Mouse (Mus musculus): ENCODE measurements around the gene Tdrd7. TPM values are rescaled to one million over a fixed set of nuclear protein-coding genes. Genes with fewer than 3 reads are reported as not detected.
A peak's percentile ranks its signal among the peaks of the same experiment; 100 is the strongest.

The Tdrd7 gene
- total and polyA plus RNA-seq, 2 experiments = 10.9 to 27.8 TPM

GRCm38 (mm10) chr4:45967479-45968341 is 2.6 kb downstream of the Tdrd7 start:
- H3K36me3 ChIP-seq (ENCODE audit: control insufficient read depth, insufficient read depth, low read length) = no peaks in the 10 kb centered on the region
- peaks cover 41% of the 10 kb centered on the region for H3K4me1 ChIP-seq (ENCODE audit: control insufficient read depth, insufficient read depth, low read length)
- H3K79me2 ChIP-seq (ENCODE audit: control insufficient read depth, insufficient read depth, low read length) = peaks cover 4% of the 10 kb centered on the region
- WGBS = 70% methylated on average over 9 of the region's 9 CpGs
- peak overlapping the region; percentile 96 for H3K27ac ChIP-seq (replicated peaks; ENCODE audit: insufficient read depth, low read depth, low read length)
- no peak for TF ChIP-seq CTCF (IDR thresholded peaks at IDR 0.05; ENCODE audit: low read depth, low read length)
- no peak for TF ChIP-seq POLR2A (IDR thresholded peaks at IDR 0.05; ENCODE audit: extremely low read depth, insufficient read depth, low read length)
- no peaks in the 10 kb centered on the region for H3K27me3 ChIP-seq (ENCODE audit: control insufficient read depth, insufficient read depth, low read length)
- H3K4me3 ChIP-seq (ENCODE audit: insufficient read depth, low read depth, low read length) = no peak overlapping the region
- peak overlapping the region; percentile 5; the same call in 1 of the 2 replicates for H3K9ac ChIP-seq (ENCODE audit: low read depth, low read length)
- peak; percentile 88 for DNase-seq (ENCODE audit: extremely low read depth, low read depth, low spot score)

- Histone ChIP-seq H3K9ac (ENCODE audit: low read depth, low read length) (no peak overlapping the region), H3K4me3 (ENCODE audit: insufficient read depth, low read depth, low read length) (no peak overlapping the region), H3K4me1 (ENCODE audit: control insufficient read depth, insufficient read depth, low read length) (peaks cover 47% of the 10 kb centered on the region), H3K79me2 (ENCODE audit: control insufficient read depth, insufficient read depth, low read length) (peaks cover 11% of the 10 kb centered on the region), H3K27ac (replicated peaks; ENCODE audit: insufficient read depth, low read depth, low read length) (peak overlapping the region; percentile 89), H3K27me3 (ENCODE audit: control insufficient read depth, insufficient read depth, low read length) (no peaks in the 10 kb centered on the region), H3K36me3 (ENCODE audit: control insufficient read depth, insufficient read depth, low read length) (no peaks in the 10 kb centered on the region)
- WGBS = 31% methylated on average over 2 of the region's 2 CpGs
- TF ChIP-seq CTCF (IDR thresholded peaks at IDR 0.05; ENCODE audit: low read depth, low read length) (no peak), POLR2A (IDR thresholded peaks at IDR 0.05; ENCODE audit: extremely low read depth, insufficient read depth, low read length) (no peak)
- DNase-seq (ENCODE audit: extremely low read depth, low read depth, low spot score) = peak; percentile 95
Measured at GRCm38 (mm10) chr4:45969051-45969450, 3.9 kb downstream of the Tdrd7 start.

- H3K79me2 ChIP-seq (ENCODE audit: control insufficient read depth, insufficient read depth, low read length) = peaks cover 11% of the 10 kb centered on the region
- TF ChIP-seq POLR2A (IDR thresholded peaks at IDR 0.05; ENCODE audit: extremely low read depth, insufficient read depth, low read length) = no peak
- peaks cover 44% of the 10 kb centered on the region for H3K4me1 ChIP-seq (ENCODE audit: control insufficient read depth, insufficient read depth, low read length)
- no peaks in the 10 kb centered on the region for H3K27me3 ChIP-seq (ENCODE audit: control insufficient read depth, insufficient read depth, low read length)
- no peaks in the 10 kb centered on the region for H3K36me3 ChIP-seq (ENCODE audit: control insufficient read depth, insufficient read depth, low read length)
- H3K9ac ChIP-seq (ENCODE audit: low read depth, low read length) = no peak overlapping the region
- H3K4me3 ChIP-seq (ENCODE audit: insufficient read depth, low read depth, low read length) = no peak overlapping the region
- WGBS = 52% methylated on average over 7 of the region's 7 CpGs
- peak; percentile 47 for DNase-seq (ENCODE audit: extremely low read depth, low read depth, low spot score)
- H3K27ac ChIP-seq (replicated peaks; ENCODE audit: insufficient read depth, low read depth, low read length) = 0 out of 2 replicates have a peak overlapping the region, but pooled peaks have one; percentile 1
Measured at GRCm38 (mm10) chr4:45970048-45970560, 5.0 kb downstream of the Tdrd7 start.

- 1% methylated on average over 51 of the region's 51 CpGs for WGBS
- peak overlapping the region; percentile 53 for H3K27ac ChIP-seq (replicated peaks; ENCODE audit: insufficient read depth, low read depth, low read length)
- peaks cover 31% of the 10 kb centered on the region for H3K4me1 ChIP-seq (ENCODE audit: control insufficient read depth, insufficient read depth, low read length)
- peak overlapping the region; percentile 96 for H3K4me3 ChIP-seq (ENCODE audit: insufficient read depth, low read depth, low read length)
- no peaks in the 10 kb centered on the region for H3K36me3 ChIP-seq (ENCODE audit: control insufficient read depth, insufficient read depth, low read length)
- TF ChIP-seq POLR2A (IDR thresholded peaks at IDR 0.05; ENCODE audit: extremely low read depth, insufficient read depth, low read length) = peak; percentile 73
- TF ChIP-seq CTCF (IDR thresholded peaks at IDR 0.05; ENCODE audit: low read depth, low read length) = peak; percentile 85
- peak; percentile 78 for DNase-seq (ENCODE audit: extremely low read depth, low read depth, low spot score)
- peak overlapping the region; percentile 91 for H3K9ac ChIP-seq (ENCODE audit: low read depth, low read length)
- peaks cover 12% of the 10 kb centered on the region for H3K79me2 ChIP-seq (ENCODE audit: control insufficient read depth, insufficient read depth, low read length)
- no peaks in the 10 kb centered on the region for H3K27me3 ChIP-seq (ENCODE audit: control insufficient read depth, insufficient read depth, low read length)
Measured at GRCm38 (mm10) chr4:45971806-45972447, 6.8 kb downstream of the Tdrd7 start.

GRCm38 (mm10) chr4:45972448-45972854 is 7.3 kb downstream of the Tdrd7 start:
- peak; percentile 37 for DNase-seq (ENCODE audit: extremely low read depth, low read depth, low spot score)
- peak overlapping the region; percentile 96 for H3K4me3 ChIP-seq (ENCODE audit: insufficient read depth, low read depth, low read length)
- peak overlapping the region; percentile 53 for H3K27ac ChIP-seq (replicated peaks; ENCODE audit: insufficient read depth, low read depth, low read length)
- H3K9ac ChIP-seq (ENCODE audit: low read depth, low read length) = peak overlapping the region; percentile 91
- WGBS = 1% methylated on average over 48 of the region's 53 CpGs
- peaks cover 27% of the 10 kb centered on the region for H3K4me1 ChIP-seq (ENCODE audit: control insufficient read depth, insufficient read depth, low read length)
- no peaks in the 10 kb centered on the region for H3K36me3 ChIP-seq (ENCODE audit: control insufficient read depth, insufficient read depth, low read length)
- no peak for TF ChIP-seq POLR2A (IDR thresholded peaks at IDR 0.05; ENCODE audit: extremely low read depth, insufficient read depth, low read length)
- no peak for TF ChIP-seq CTCF (IDR thresholded peaks at IDR 0.05; ENCODE audit: low read depth, low read length)
- H3K79me2 ChIP-seq (ENCODE audit: control insufficient read depth, insufficient read depth, low read length) = peaks cover 14% of the 10 kb centered on the region
- no peaks in the 10 kb centered on the region for H3K27me3 ChIP-seq (ENCODE audit: control insufficient read depth, insufficient read depth, low read length)
